Mouse (Mus musculus): ENCODE measurements around the gene Amh. TPM values are rescaled to one million over a fixed set of nuclear protein-coding genes. Genes with fewer than 3 reads are reported as not detected.

Gene Amh
- polyA plus RNA-seq, 1 experiment from 2014 or later: not detected

DNA sequence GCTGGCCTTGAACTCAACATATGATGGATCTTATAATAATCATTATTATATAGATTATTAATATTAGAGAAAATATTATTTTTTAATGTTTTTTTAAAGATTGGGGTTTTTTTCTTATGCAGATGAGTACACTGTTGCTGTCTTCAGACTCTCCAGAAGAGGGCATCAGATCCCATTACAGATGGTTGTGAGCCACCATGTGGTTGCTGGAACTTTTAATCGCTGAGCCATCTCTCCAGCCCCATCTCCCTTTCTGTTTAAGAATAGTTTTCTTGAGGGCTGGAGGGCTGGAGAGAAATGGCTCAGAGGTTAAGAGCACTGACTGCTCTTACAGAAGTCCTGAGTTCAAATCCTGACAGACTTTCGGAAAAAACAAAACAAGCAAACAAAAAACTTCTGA, 16.9 kb downstream of the Amh start:
- H3K4me1 ChIP-seq (replicated peaks; ENCODE audit: control insufficient read depth, insufficient read depth, low read length): no peaks in the 10 kb centered on the region
- no peak overlapping the region for H3K4me3 ChIP-seq (ENCODE audit: low read length)
- ATAC-seq (ENCODE audit: low read depth): no peak
- no peaks in the 10 kb centered on the region for H3K9me3 ChIP-seq (ENCODE audit: control insufficient read depth, low read length)
- H3K27ac ChIP-seq (ENCODE audit: low read length): no peak overlapping the region
- no peak overlapping the region for H3K9ac ChIP-seq (ENCODE audit: low read length)
- no peaks in the 10 kb centered on the region for H3K36me3 ChIP-seq (ENCODE audit: control insufficient read depth, insufficient read depth, low read length)
- 38% methylated on average over 2 of the region's 2 CpGs for WGBS
- no peaks in the 10 kb centered on the region for H3K27me3 ChIP-seq (ENCODE audit: control insufficient read depth, insufficient read depth, low read depth, low read length)
- H3K4me2 ChIP-seq (ENCODE audit: low read depth, low read length): no peak overlapping the region

DNA sequence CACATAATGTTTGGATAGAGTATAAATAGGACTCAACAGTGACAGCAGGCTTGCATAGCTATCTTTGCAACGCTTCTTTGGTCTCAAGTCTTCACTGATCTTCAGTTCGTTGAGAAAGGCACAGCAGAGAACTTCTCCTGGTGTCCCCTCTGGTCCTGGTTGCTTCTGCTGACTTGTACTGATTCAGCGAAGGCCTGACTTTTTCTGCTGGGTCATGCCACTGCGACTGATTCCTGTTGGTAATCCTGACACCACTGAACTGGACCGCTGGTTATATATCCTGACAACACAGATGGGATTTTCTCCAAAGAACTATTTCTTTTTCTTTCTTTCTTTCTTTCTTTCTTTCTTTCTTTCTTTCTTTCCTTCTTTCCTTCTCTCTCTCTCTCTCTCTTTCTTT, 17.5 kb downstream of the Amh start:
- no peak for ATAC-seq (ENCODE audit: low read depth)
- peaks cover 2% of the 10 kb centered on the region; the same call in 1 of the 2 replicates for H3K4me1 ChIP-seq (replicated peaks; ENCODE audit: control insufficient read depth, insufficient read depth, low read length)
- no peak overlapping the region for H3K9ac ChIP-seq (ENCODE audit: low read length)
- H3K27me3 ChIP-seq (ENCODE audit: control insufficient read depth, insufficient read depth, low read depth, low read length): no peaks in the 10 kb centered on the region
- 89% methylated on average over 5 of the region's 5 CpGs for WGBS
- no peak overlapping the region for H3K4me3 ChIP-seq (ENCODE audit: low read length)
- H3K36me3 ChIP-seq (ENCODE audit: control insufficient read depth, insufficient read depth, low read length): no peaks in the 10 kb centered on the region
- no peaks in the 10 kb centered on the region for H3K9me3 ChIP-seq (ENCODE audit: control insufficient read depth, low read length)
- H3K27ac ChIP-seq (ENCODE audit: low read length): no peak overlapping the region
- no peak overlapping the region for H3K4me2 ChIP-seq (ENCODE audit: low read depth, low read length)

DNA sequence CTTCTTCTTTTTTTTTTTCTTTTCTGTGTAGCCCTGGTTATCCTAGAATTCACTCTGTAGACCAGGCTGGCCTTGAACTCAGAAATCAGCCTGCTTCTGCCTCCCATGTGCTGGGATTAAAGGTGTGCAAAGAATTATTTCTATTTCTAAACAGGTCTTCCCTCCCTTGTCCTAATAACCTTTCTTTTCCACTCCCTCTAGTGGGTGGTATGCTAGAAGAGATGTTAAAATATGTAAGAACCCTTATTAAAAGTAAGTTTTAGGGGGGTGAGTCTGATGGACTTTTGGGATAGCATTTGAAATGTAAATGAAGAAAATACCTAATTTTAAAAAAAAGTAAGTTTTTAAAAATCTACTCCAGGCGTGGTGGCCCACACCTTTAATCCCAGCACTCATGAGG, 18.3 kb downstream of the Amh start:
- no peak for ATAC-seq (ENCODE audit: low read depth)
- 79% methylated on average over 1 of the region's 1 CpGs for WGBS
- no peaks in the 10 kb centered on the region for H3K36me3 ChIP-seq (ENCODE audit: control insufficient read depth, insufficient read depth, low read length)

DNA sequence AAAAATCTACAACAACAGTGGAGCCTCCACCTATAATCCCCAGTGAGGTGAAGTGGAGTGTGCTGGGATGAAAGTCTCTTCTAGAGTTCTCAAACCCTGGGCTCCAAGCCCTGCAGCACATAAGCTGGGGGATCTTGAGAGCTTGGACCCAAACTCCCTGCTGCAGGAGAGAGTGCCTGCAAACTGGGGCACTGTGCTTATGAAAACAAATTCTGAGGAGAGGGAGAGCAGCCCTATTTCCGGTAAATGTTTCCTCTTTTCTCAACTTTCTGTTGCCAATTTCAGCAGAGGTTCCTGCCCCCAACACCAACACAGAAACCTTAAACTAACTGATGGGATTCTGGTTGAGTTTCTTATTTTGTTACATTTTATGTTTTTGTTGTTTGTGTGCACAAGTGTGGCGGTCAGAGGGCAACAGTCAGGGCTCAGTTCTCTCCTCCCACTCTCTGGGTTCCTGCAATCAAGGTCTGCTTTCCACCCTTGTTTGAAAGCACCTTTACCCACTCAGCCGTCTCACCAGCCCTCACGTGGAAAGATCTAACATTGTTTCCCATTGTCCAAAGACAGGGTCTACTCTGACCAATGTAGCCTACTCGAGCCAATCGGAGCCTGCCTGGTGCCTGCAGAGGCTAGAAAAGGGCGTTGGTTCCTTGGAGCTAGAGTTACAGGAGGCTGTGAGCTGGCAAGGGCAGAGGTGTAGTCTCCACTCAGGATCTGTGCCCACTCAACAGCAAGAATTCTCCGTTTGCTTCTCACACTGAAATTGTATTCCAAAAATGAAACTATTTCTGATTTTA, 19.0 kb downstream of the Amh start:
- ATAC-seq (ENCODE audit: low read depth): no peak
- 58% methylated on average over 8 of the region's 8 CpGs for WGBS
- no peaks in the 10 kb centered on the region; the same call in 1 of the 2 replicates for H3K36me3 ChIP-seq (ENCODE audit: control insufficient read depth, insufficient read depth, low read length)
- no peaks in the 10 kb centered on the region for H3K27me3 ChIP-seq (ENCODE audit: control insufficient read depth, insufficient read depth, low read depth, low read length)
- no peak overlapping the region for H3K4me3 ChIP-seq (ENCODE audit: low read length)
- H3K4me1 ChIP-seq (replicated peaks; ENCODE audit: control insufficient read depth, insufficient read depth, low read length): peaks cover 6% of the 10 kb centered on the region; the same call in 1 of the 2 replicates
- no peak overlapping the region for H3K27ac ChIP-seq (ENCODE audit: low read length)
- no peak overlapping the region for H3K4me2 ChIP-seq (ENCODE audit: low read depth, low read length)
- H3K9me3 ChIP-seq (ENCODE audit: control insufficient read depth, low read length): no peaks in the 10 kb centered on the region
- H3K9ac ChIP-seq (ENCODE audit: low read length): no peak overlapping the region

More for the DNA sequence above, 18.3 kb downstream of the Amh start:
- Histone ChIP-seq H3K27ac (ENCODE audit: low read length) (no peak overlapping the region), H3K4me2 (ENCODE audit: low read depth, low read length) (no peak overlapping the region), H3K9me3 (ENCODE audit: control insufficient read depth, low read length) (no peaks in the 10 kb centered on the region), H3K4me3 (ENCODE audit: low read length) (no peak overlapping the region), H3K4me1 (replicated peaks; ENCODE audit: control insufficient read depth, insufficient read depth, low read length) (peaks cover 6% of the 10 kb centered on the region; the same call in 1 of the 2 replicates), H3K27me3 (ENCODE audit: control insufficient read depth, insufficient read depth, low read depth, low read length) (no peaks in the 10 kb centered on the region), H3K9ac (ENCODE audit: low read length) (no peak overlapping the region)

DNA sequence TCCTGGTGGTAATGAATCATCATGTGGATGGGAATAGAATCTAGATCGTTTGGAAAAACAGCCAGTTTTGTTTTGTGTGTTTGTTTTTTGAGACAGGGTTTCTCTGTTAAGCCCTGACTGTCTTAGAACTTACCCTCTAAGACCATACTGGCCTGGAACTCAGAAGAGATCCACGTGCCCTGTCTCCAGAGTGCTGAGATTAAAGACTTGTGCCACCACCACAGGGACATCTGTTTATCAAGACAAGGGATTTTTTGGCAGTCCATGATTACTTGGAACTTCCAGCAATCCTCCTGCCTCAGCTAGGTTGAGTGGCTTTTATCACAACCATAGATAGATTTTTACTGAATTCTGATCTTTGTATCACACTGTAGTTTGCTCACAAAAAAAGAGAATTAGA, 19.8 kb downstream of the Amh start:
- Histone ChIP-seq H3K27ac (ENCODE audit: low read length) (no peak overlapping the region), H3K27me3 (ENCODE audit: control insufficient read depth, insufficient read depth, low read depth, low read length) (no peaks in the 10 kb centered on the region), H3K36me3 (ENCODE audit: control insufficient read depth, insufficient read depth, low read length) (peaks cover 7% of the 10 kb centered on the region), H3K4me2 (ENCODE audit: low read depth, low read length) (no peak overlapping the region), H3K4me3 (ENCODE audit: low read length) (no peak overlapping the region), H3K9ac (ENCODE audit: low read length) (no peak overlapping the region), H3K9me3 (ENCODE audit: control insufficient read depth, low read length) (no peaks in the 10 kb centered on the region), H3K4me1 (replicated peaks; ENCODE audit: control insufficient read depth, insufficient read depth, low read length) (peaks cover 9% of the 10 kb centered on the region)
- 61% methylated on average over 2 of the region's 2 CpGs for WGBS
- no peak for ATAC-seq (ENCODE audit: low read depth)

DNA sequence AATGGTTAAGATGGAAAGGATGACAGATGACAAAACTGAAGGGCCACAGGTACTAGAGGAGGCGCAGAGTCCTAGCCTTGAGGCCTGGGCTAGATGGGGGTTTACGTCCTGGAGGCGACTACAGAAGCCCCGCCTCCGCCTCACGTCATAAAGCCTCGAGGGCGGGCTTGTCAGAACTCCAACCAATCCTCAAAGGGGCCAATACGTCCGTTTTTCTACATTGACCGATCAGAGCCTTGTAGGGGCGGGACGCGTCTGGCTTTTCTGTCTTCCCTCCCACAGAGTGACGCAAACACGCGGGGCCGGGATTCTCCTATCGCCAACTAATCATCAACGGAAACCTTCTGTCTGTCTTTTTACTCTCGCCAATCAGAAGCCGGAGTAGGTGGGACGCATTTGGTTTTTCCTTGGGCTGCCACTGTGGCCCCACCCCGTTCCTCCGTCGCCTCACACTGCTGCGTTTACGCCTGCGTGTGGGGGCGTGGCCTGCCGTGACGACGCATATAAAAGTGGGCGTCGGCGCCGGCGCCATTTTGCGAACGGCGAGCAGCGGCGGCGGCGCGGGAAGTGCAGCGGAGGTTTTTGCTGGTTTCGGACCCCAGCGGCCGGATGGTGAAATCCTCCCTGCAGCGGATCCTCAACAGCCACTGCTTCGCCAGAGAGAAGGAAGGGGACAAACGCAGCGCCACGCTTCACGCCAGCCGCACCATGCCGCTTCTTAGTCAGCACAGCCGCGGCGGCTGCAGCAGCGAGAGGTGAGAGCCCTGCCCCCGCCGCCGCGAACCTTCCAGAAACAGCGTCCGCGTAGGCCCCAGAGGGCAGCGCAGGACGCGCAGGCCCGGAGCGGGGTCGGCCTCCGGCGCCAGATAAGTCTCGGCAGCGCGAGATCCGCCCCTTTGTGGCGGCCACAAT, 21.4 kb downstream of the Amh start, which contains the start of gene Oaz1:
Gene Oaz1 (plus strand): TSS at position 506 of the 912 bp plus-strand sequence.
- Histone ChIP-seq H3K4me2 (ENCODE audit: low read depth, low read length) (peak within 1 kb of the TSS; percentile 96), H3K27me3 (ENCODE audit: control insufficient read depth, insufficient read depth, low read depth, low read length) (no peaks in the 10 kb centered on the region), H3K36me3 (ENCODE audit: control insufficient read depth, insufficient read depth, low read length) (peaks cover 7% of the 10 kb centered on the region), H3K9me3 (ENCODE audit: control insufficient read depth, low read length) (no peaks in the 10 kb centered on the region), H3K4me1 (replicated peaks; ENCODE audit: control insufficient read depth, insufficient read depth, low read length) (peaks cover 17% of the 10 kb centered on the region), H3K27ac (ENCODE audit: low read length) (peak within 1 kb of the TSS; percentile 89), H3K4me3 (ENCODE audit: low read length) (peak within 1 kb of the TSS; percentile 73), H3K9ac (ENCODE audit: low read length) (peak within 1 kb of the TSS; percentile 91)
- WGBS: under 1% methylated on average over 71 of the region's 82 CpGs
- peak; percentile 98 for ATAC-seq (ENCODE audit: low read depth)

DNA sequence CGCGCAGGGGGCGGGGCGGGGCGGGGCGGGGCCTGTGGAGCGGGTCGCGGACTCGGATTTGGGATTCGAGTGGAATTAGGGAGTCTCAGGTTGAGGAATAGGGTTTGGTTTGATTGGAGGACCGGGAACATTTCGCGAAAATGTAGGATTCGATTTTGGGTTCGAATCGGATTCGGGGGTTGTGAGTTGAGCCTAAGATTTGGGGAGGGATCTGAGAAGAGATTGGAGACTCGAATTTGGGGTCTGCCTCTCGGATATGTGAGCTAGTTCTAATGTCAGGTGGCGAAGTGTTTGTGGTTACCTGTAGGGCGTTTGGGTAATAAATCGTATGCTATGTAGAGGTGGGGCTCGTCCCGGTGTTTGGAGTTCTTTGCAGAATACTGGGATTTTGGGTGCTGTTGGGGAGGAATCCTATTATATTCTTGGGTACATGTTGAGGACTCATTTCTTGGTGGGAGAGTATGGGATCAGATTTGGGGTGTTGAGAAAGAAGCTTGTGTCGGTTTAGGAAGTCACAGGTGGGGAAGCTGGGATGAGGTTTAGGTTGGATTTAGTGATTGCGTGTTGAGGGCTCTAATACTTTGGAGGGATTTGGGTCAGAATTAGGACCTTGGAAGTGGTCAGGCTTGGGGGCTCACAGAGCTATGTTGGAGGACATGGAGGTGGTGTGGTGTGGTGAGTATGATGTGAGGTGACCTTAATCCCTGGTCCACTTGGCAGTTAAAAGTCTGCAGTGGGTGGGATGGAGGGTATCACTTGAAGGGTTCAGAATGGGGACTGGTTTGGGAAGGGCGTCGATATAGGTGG, 22.2 kb downstream of the Amh start:
- WGBS: 5% methylated on average over 29 of the region's 29 CpGs
- no peak for ATAC-seq (ENCODE audit: low read depth)
- Histone ChIP-seq H3K4me1 (replicated peaks; ENCODE audit: control insufficient read depth, insufficient read depth, low read length) (peaks cover 17% of the 10 kb centered on the region), H3K9ac (ENCODE audit: low read length) (peak overlapping the region; percentile 91), H3K27ac (ENCODE audit: low read length) (peak overlapping the region; percentile 89), H3K4me3 (ENCODE audit: low read length) (peak overlapping the region; percentile 73), H3K36me3 (ENCODE audit: control insufficient read depth, insufficient read depth, low read length) (peaks cover 7% of the 10 kb centered on the region), H3K4me2 (ENCODE audit: low read depth, low read length) (peak overlapping the region; percentile 96), H3K27me3 (ENCODE audit: control insufficient read depth, insufficient read depth, low read depth, low read length) (no peaks in the 10 kb centered on the region), H3K9me3 (ENCODE audit: control insufficient read depth, low read length) (no peaks in the 10 kb centered on the region)

DNA sequence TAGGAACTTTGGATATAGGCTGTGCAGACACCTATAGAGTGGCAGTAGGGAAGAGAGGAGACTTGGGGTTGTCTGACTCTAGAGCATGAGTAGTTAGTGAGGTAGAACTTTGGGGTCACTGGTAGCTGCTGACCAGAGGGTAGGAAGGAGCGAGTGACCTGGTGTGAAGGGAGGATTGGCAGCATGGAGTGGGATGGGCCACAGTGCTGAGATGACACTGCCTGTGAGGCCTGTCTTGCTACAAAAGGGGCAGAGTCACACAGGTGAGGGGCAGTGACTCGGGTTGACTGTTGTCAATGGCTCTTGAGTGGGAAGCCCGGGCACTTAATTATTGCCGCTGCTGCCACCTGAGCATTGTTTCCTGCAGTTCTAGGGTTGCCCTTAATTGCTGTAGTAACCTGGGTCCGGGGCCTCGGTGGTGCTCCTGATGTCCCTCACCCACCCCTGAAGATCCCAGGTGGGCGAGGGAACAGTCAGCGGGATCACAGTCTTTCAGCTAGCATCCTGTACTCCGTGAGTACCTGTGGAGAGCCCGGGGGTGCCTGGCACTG, 22.9 kb downstream of the Amh start:
- Histone ChIP-seq H3K4me1 (replicated peaks; ENCODE audit: control insufficient read depth, insufficient read depth, low read length) (peaks cover 17% of the 10 kb centered on the region), H3K27me3 (ENCODE audit: control insufficient read depth, insufficient read depth, low read depth, low read length) (no peaks in the 10 kb centered on the region), H3K9me3 (ENCODE audit: control insufficient read depth, low read length) (no peaks in the 10 kb centered on the region), H3K27ac (ENCODE audit: low read length) (no peak overlapping the region), H3K4me2 (ENCODE audit: low read depth, low read length) (peak overlapping the region; percentile 96), H3K36me3 (ENCODE audit: control insufficient read depth, insufficient read depth, low read length) (peaks cover 7% of the 10 kb centered on the region), H3K4me3 (ENCODE audit: low read length) (peak overlapping the region; percentile 73), H3K9ac (ENCODE audit: low read length) (peak overlapping the region; percentile 91)
- no peak for ATAC-seq (ENCODE audit: low read depth)
- 61% methylated on average over 10 of the region's 10 CpGs for WGBS

Data from lung, embryonic 16.5 days (tissue).